Mouse (Mus musculus) testis, adult 2 months (tissue): Measurements from ENCODE around the gene Fbxo8.

ENCODE experiments used
- CTCF ChIP-seq: fragments of 200-500 bp; IDR thresholded peaks from 2 replicates; pipeline ENCODE4 v1.5.1; 2012; ENCODE audit warnings: low read depth, mild to moderate bottlenecking, inconsistent platforms, low read length, moderate library complexity; ENCODE audit not compliant: control insufficient read depth, insufficient read depth, insufficient replicate concordance
- POLR2A ChIP-seq: fragments of 200-500 bp; IDR thresholded peaks from 2 replicates; pipeline ENCODE4 v1.6.1; 2012; ENCODE audit warnings: low read depth, mild to moderate bottlenecking, inconsistent platforms, low read length, moderate library complexity; ENCODE audit not compliant: control insufficient read depth

- no peak for TF ChIP-seq CTCF
- peak; percentile 56 for TF ChIP-seq POLR2A
These were observed at the start of gene Fbxo8, which contains the start of gene Cep44 for GRCm38 (mm10) chr8:56550558-56551360.
